In genomic region chr8:124314803-124315202, GRCm38 (mm10) we compare ENCODE assay signal across 9 mouse cellular contexts.
DNase-seq lines count a peak whose midpoint lies in the region; ATAC-seq and TF ChIP-seq lines count a peak whose summit lies in the region.
"Had no signal": no experiment of that assay in that cellular context is flagged by ENCODE, and none has a peak within 500 bp of the region (broad histone marks: within the 10 kb centered on the region; RNA-seq: fewer than 3 reads in every experiment).

No protein-coding gene starts in this region.

- intact Hi-C loops in left cerebral cortex, postnatal 25 days (cut with DNase I), result no loop called here

- no peaks in the 10 kb centered on the region for H3K36me3 ChIP-seq in kidney, adult 2 months (ENCODE audit: control insufficient read depth, insufficient read depth, low read length)
- no peaks in the 10 kb centered on the region for H3K36me3 ChIP-seq in forebrain, embryonic 16.5 days (ENCODE audit: control insufficient read depth, insufficient read depth)
- H3K36me3 ChIP-seq: liver, embryonic 13.5 days had no signal

- DNase-seq in kidney, adult 2 months, result no peak
- no peak for DNase-seq in kidney, adult 9 months
- peak; percentile 78 for DNase-seq in R1 (ENCODE audit: low read depth, low spot score)
- peak; percentile 62 for DNase-seq in lung, postnatal 10 days
- peak; percentile 67 for DNase-seq in thymus, postnatal 0 days (ENCODE audit: low spot score)
- DNase-seq in left cerebral cortex, postnatal 25 days (ENCODE audit: low spot score in 2 of 2), result no peak
- DNase-seq: liver, embryonic 13.5 days had no signal

- no peaks in the 10 kb centered on the region for H3K27me3 ChIP-seq in kidney, adult 2 months (replicated peaks; ENCODE audit: control insufficient read depth, insufficient read depth, low read length)
- H3K27me3 ChIP-seq in forebrain, embryonic 16.5 days (replicated peaks; ENCODE audit: control insufficient read depth, insufficient read depth, low read length), result no peaks in the 10 kb centered on the region
- H3K27me3 ChIP-seq: liver, embryonic 13.5 days had no signal

- H3K9me3 ChIP-seq in forebrain, embryonic 16.5 days (ENCODE audit: control insufficient read depth, low read length), result no peaks in the 10 kb centered on the region
- H3K9me3 ChIP-seq: liver, embryonic 13.5 days had no signal

- H3K27ac ChIP-seq in kidney, adult 2 months (ENCODE audit: insufficient read depth, low read depth, low read length), result no peak overlapping the region
- peak overlapping the region; percentile 19; the same call in 1 of the 2 replicates for H3K27ac ChIP-seq in forebrain, embryonic 16.5 days (ENCODE audit: low read length)
- H3K27ac ChIP-seq: liver, embryonic 13.5 days had no signal

- H3K4me2 ChIP-seq in forebrain, embryonic 16.5 days (ENCODE audit: low read length), result no peak overlapping the region
- H3K4me2 ChIP-seq: liver, embryonic 13.5 days had no signal

- no peak overlapping the region for H3K4me3 ChIP-seq in kidney, adult 2 months (ENCODE audit: insufficient read depth, low read depth, low read length)
- no peak overlapping the region for H3K4me3 ChIP-seq in forebrain, embryonic 16.5 days (replicated peaks; ENCODE audit: low read length)
- H3K4me3 ChIP-seq: liver, embryonic 13.5 days had no signal

- 63% methylated on average over 10 of the region's 10 CpGs for WGBS in kidney, adult 2 months
- WGBS in forebrain, embryonic 16.5 days, result 6% methylated on average over 10 of the region's 10 CpGs

- TF ChIP-seq CTCF in kidney, adult 2 months (conservative IDR thresholded peaks at IDR 0.05; ENCODE audit: insufficient read depth, insufficient read length, low read depth, low read length), result peak; percentile 37

- H3K9ac ChIP-seq in forebrain, embryonic 16.5 days (replicated peaks; ENCODE audit: low read depth, low read length), result no peak overlapping the region; the same call in 1 of the 2 replicates
- H3K9ac ChIP-seq: liver, embryonic 13.5 days had no signal

- TF ChIP-seq POLR2A in kidney, adult 2 months (IDR thresholded peaks at IDR 0.05; ENCODE audit: low read depth, low read length), result no peak

- peak; percentile 58 for ATAC-seq in forebrain, embryonic 16.5 days
- ATAC-seq in erythroblast, adult 5-6 weeks (replicated peaks; ENCODE audit: low FRiP score, poor library complexity, severe bottlenecking), result no peak

- peaks cover 6% of the 10 kb centered on the region; the same call in 1 of the 2 replicates for H3K4me1 ChIP-seq in kidney, adult 2 months (ENCODE audit: control insufficient read depth, insufficient read depth, low read length)
- peaks cover 36% of the 10 kb centered on the region for H3K4me1 ChIP-seq in forebrain, embryonic 16.5 days (replicated peaks; ENCODE audit: control insufficient read depth, insufficient read depth, low read length)

Comparison
In these comparisons a context has a peak if more than half of its experiments do, and no peak if none do; other contexts are left out.
1. DNase-seq: peak in R1 (single experiment), lung, postnatal 10 days (single experiment) and thymus, postnatal 0 days (single experiment); none in kidney, adult 2 months (single experiment), kidney, adult 9 months (single experiment) and left cerebral cortex, postnatal 25 days (0 of 2).